Mouse (Mus musculus): ENCODE measurements around the gene Scarb2.

DNA sequence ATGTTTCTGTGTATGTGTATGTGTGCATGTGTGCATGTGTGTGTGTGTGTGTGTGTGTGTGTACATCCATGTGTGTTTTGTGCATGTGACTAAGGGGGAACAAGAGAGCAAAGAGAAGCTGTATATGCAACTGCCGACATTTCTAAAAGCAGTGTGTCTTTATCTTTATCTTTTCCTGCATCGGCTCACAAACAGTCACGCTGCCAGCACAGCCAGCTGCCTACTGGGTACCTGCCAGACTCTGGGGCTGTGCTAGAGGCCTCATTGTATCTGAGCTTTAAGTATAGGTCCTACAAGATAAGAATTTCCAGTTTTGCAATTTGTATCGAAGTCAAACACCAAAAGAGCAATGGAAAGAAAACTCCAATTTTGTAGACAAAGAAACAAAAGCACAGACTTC lies 17.1 kb downstream of the Scarb2 start:
- no peak for TF ChIP-seq POLR2A (IDR thresholded peaks at IDR 0.05; ENCODE audit: extremely low read depth, insufficient read depth, low read length)
- TF ChIP-seq CTCF (IDR thresholded peaks at IDR 0.05; ENCODE audit: low read depth, low read length): no peak
